Mouse (Mus musculus) forebrain, embryonic 16.5 days (tissue): ENCODE results near the gene Tor2a. TPM values are rescaled to one million over a fixed set of nuclear protein-coding genes. Genes with fewer than 3 reads are reported as not detected.
A peak's percentile ranks its signal among the peaks of the same experiment; 100 is the strongest.

Experiments used
- ATAC-seq: fragments of 200-750 bp; cut with Nextera tagmentation; 2 replicates; pipeline ENCODE4 v1.8.0; 2017; ENCODE audit warnings: mild to moderate bottlenecking, moderate library complexity
- H3K27ac ChIP-seq: fragments of 300-500 bp; sonication (generic); 2 replicates; pipeline ENCODE4 v1.5.1; 2014; ENCODE audit warnings: low read length, control low read depth
- H3K27me3 ChIP-seq: fragments of 300-500 bp; sonication (generic); replicated peaks from 2 replicates; pipeline ENCODE4 v1.6.1; 2014; ENCODE audit warnings: low read length; ENCODE audit not compliant: control insufficient read depth, insufficient read depth
- H3K36me3 ChIP-seq: fragments of 300-500 bp; sonication (generic); 2 replicates; pipeline ENCODE4 v1.6.1; 2014; ENCODE audit not compliant: control insufficient read depth, insufficient read depth
- H3K4me1 ChIP-seq: fragments of 300-500 bp; sonication (generic); replicated peaks from 2 replicates; pipeline ENCODE4 v1.6.1; 2014; ENCODE audit warnings: low read length; ENCODE audit not compliant: control insufficient read depth, insufficient read depth
- H3K4me2 ChIP-seq: fragments of 300-500 bp; sonication (generic); 2 replicates; pipeline ENCODE4 v1.6.1; 2014; ENCODE audit warnings: mild to moderate bottlenecking, low read length, control low read depth
- H3K4me3 ChIP-seq: fragments of 300-500 bp; sonication (generic); replicated peaks from 2 replicates; pipeline ENCODE4 v1.5.1; 2014; ENCODE audit warnings: mild to moderate bottlenecking, low read length, control low read depth
- H3K9ac ChIP-seq: fragments of 300-500 bp; sonication (generic); replicated peaks from 2 replicates; pipeline ENCODE4 v1.6.1; 2014; ENCODE audit warnings: low read depth, low read length, control low read depth
- H3K9me3 ChIP-seq: fragments of 300-500 bp; sonication (generic); 2 replicates; pipeline ENCODE4 v1.6.1; 2016; ENCODE audit warnings: low read length; ENCODE audit not compliant: control insufficient read depth
- WGBS: fragments of 180-500 bp; shearing (Covaris S2); extraction: QIAGEN DNeasy Blood & Tissue Kit; methylation state at CpG from one replicate; pipeline ENCODE4 v1.1.7; 2014; 5-methylcytosine and 5-hydroxymethylcytosine counted together
- polyA plus RNA-seq: library from polyadenylated mRNA; unstranded; fragments of >200 nt; fragmentation: Nextera tagmentation; extraction: Ambion mirVana; gene quantifications from 2 replicates; pipeline ENCODE4 v1.2.1, GENCODE M21; 2015

Tor2a gene
- polyA plus RNA-seq, 1 experiment from 2014 or later = 65.4 TPM

DNA sequence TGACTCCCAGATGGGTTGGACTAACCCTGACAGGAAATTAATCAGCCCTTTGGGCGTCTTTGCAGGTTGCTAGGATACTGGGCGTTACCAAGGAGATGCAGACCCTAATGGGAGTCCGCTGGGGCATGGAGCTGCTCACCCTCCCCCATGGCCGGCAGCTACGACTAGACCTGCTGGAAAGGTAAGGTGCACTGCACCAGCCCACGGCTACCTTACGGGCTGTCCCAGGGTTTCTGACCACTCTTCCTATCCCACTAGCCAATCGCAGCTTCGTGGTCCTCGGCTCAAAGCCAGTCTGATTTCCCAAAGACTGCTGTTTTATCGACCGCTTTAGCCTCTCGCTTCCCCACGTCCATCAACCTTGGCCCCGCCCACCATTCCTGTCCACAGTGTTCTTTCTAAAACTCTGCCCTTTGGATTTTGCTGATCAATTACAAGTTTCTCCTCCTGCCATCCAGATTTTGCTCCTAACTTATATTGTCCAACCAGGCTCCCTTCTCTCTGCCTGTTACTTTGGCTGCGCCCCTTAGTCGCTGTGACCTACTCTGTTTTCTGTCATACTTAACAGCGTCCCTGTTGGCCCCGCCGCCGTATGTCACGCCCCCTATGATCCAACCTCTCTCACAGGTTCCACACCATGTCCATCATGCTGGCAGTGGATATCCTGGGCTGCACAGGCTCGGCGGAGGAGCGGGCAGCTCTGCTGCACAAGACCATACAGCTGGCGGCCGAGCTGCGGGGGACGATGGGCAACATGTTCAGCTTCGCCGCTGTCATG, 6.0 kb upstream of the Tor2a start:
- Histone ChIP-seq H3K4me2 (peak overlapping the region; percentile 48), H3K9me3 (no peaks in the 10 kb centered on the region), H3K4me1 (peaks cover 8% of the 10 kb centered on the region), H3K27ac (no peak overlapping the region; the same call in 1 of the 2 replicates), H3K9ac (peak overlapping the region; percentile 30; the same call in 1 of the 2 replicates), H3K36me3 (peaks cover 18% of the 10 kb centered on the region; the same call in 1 of the 2 replicates), H3K27me3 (no peaks in the 10 kb centered on the region), H3K4me3 (peak overlapping the region; percentile 18)
- peak; percentile 71 for ATAC-seq
- WGBS = 4% methylated on average over 31 of the region's 31 CpGs

GRCm38 (mm10) chr2:32751665-32752033, 5.4 kb upstream of the Tor2a start:
- Histone ChIP-seq H3K36me3 (peaks cover 18% of the 10 kb centered on the region; the same call in 1 of the 2 replicates), H3K4me2 (peak overlapping the region; percentile 48), H3K4me1 (peaks cover 8% of the 10 kb centered on the region), H3K27ac (no peak overlapping the region), H3K9ac (0 out of 2 replicates have a peak overlapping the region, but pooled peaks have one; percentile 19), H3K27me3 (no peaks in the 10 kb centered on the region), H3K9me3 (no peaks in the 10 kb centered on the region), H3K4me3 (peak overlapping the region; percentile 18)
- WGBS = 24% methylated on average over 8 of the region's 10 CpGs
- no peak for ATAC-seq

DNA sequence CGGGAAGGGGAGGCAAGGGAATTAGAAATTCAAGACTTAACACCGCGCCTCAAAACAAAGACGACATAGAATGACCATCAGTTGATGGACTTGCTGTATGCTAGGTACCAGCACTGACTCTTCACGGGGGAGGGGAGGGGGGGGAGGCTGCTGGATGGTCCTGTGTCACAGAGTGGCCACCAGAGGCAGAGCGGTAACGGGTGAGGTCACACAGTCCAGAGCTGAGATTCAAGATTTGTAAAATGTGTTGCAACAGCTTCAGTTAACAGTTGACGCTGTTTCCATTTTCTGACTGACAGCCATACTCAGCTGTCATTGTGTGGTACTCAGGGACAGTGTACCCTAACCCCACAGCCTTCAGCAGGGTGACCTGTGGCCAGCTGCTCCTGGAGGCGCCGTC, 4.9 kb upstream of the Tor2a start:
- WGBS = 67% methylated on average over 10 of the region's 10 CpGs
- Histone ChIP-seq H3K4me1 (peaks cover 8% of the 10 kb centered on the region), H3K4me3 (no peak overlapping the region), H3K27ac (no peak overlapping the region), H3K9me3 (no peaks in the 10 kb centered on the region), H3K36me3 (peaks cover 15% of the 10 kb centered on the region; the same call in 1 of the 2 replicates), H3K4me2 (no peak overlapping the region), H3K27me3 (no peaks in the 10 kb centered on the region), H3K9ac (no peak overlapping the region)
- no peak for ATAC-seq

DNA sequence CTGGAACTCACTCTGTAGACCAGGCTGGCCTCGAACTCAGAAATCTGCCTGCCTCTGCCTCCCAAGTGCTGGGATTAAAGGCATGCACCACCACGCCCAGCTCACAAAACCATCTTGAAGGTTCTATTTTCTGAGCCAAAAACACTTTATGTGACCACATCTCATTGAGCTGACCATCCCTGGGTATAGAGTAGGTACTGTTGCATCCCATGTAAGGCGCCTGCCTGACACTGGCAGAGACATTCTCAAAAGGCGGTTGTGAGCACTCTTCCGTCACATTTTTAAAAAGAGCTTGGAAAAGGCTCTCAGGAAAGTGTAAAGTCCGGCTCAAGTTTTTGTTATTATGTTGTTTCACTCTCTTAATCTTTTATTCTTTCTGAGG, 369 bp upstream of the Tor2a start:
- Histone ChIP-seq H3K36me3 (peaks cover 14% of the 10 kb centered on the region), H3K27me3 (no peaks in the 10 kb centered on the region), H3K4me2 (peak overlapping the region; percentile 26; the same call in 1 of the 2 replicates), H3K4me1 (peaks cover 17% of the 10 kb centered on the region), H3K9ac (no peak overlapping the region), H3K9me3 (no peaks in the 10 kb centered on the region), H3K4me3 (peak overlapping the region; percentile 79; the same call in 1 of the 2 replicates), H3K27ac (no peak overlapping the region)
- peak; percentile 44 for ATAC-seq
- 16% methylated on average over 5 of the region's 6 CpGs for WGBS

GRCm38 (mm10) chr2:32758503-32758902, 1.5 kb downstream of the Tor2a start:
- Histone ChIP-seq H3K4me1 (peaks cover 17% of the 10 kb centered on the region), H3K9me3 (no peaks in the 10 kb centered on the region), H3K9ac (no peak overlapping the region; the same call in 1 of the 2 replicates), H3K27me3 (no peaks in the 10 kb centered on the region), H3K36me3 (peaks cover 14% of the 10 kb centered on the region), H3K27ac (no peak overlapping the region), H3K4me3 (no peak overlapping the region), H3K4me2 (no peak overlapping the region)
- no peak for ATAC-seq
- 84% methylated on average over 8 of the region's 8 CpGs for WGBS

- no peak overlapping the region for H3K27ac ChIP-seq
- no peak overlapping the region for H3K4me2 ChIP-seq
- H3K9me3 ChIP-seq = no peaks in the 10 kb centered on the region
- H3K9ac ChIP-seq = no peak overlapping the region
- H3K36me3 ChIP-seq = peaks cover 14% of the 10 kb centered on the region
- no peak overlapping the region for H3K4me3 ChIP-seq
- H3K27me3 ChIP-seq = no peaks in the 10 kb centered on the region
- no peak for ATAC-seq
- peaks cover 17% of the 10 kb centered on the region for H3K4me1 ChIP-seq
- WGBS = 67% methylated on average over 2 of the region's 2 CpGs
These were observed 2.0 kb downstream of the Tor2a start for GRCm38 (mm10) chr2:32759001-32759400.

GRCm38 (mm10) chr2:32761361-32761760, 4.3 kb downstream of the Tor2a start:
- H3K4me3 ChIP-seq = no peak overlapping the region
- WGBS = 89% methylated on average over 14 of the region's 14 CpGs
- H3K9ac ChIP-seq = no peak overlapping the region
- no peak overlapping the region for H3K27ac ChIP-seq
- peaks cover 17% of the 10 kb centered on the region for H3K4me1 ChIP-seq
- no peak for ATAC-seq
- H3K36me3 ChIP-seq = peaks cover 8% of the 10 kb centered on the region
- H3K27me3 ChIP-seq = no peaks in the 10 kb centered on the region
- H3K4me2 ChIP-seq = no peak overlapping the region
- no peaks in the 10 kb centered on the region for H3K9me3 ChIP-seq

DNA sequence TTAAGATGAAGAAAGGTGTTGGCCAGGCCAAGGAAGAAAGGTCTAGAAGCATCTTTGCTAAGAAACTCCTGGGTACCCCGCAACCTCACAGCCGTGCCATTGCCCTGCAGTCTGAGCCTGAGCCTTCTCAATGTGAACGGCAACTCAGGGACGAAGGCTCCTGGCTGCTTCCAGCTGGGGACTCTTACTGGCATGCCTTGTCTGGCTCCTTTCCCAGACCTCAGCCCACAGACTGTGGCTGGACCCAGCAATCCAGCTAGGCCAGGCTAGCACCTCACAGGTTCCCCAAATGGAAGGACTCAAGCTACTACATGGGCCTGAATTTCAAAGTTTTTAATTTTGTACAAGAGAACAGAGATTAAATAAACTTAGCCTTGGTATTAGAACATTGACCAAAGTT, 4.8 kb downstream of the Tor2a start:
- Histone ChIP-seq H3K9me3 (no peaks in the 10 kb centered on the region), H3K27ac (no peak overlapping the region), H3K27me3 (no peaks in the 10 kb centered on the region), H3K36me3 (peaks cover 8% of the 10 kb centered on the region), H3K9ac (no peak overlapping the region), H3K4me3 (no peak overlapping the region), H3K4me2 (no peak overlapping the region), H3K4me1 (peaks cover 17% of the 10 kb centered on the region)
- ATAC-seq = no peak
- 77% methylated on average over 4 of the region's 4 CpGs for WGBS

DNA sequence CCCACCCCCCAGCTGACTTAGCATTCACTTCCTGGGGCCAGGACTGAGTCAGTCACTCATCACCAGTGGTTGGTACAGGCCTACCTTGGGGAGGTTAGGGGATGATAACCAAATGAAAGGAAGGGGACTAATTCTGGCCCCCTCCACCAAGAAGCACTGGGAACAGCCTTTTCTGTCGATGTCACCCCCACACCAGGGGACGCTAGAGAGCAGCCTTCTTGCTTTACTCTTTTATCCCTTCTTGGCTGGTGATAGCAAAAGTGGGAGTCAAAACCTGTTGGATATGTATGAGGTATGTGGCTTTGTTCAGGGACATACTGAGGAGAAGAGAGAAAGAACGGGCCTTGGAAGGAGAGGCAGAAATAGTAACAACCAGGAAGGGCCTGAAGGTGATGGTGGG, 6.3 kb downstream of the Tor2a start:
- H3K4me3 ChIP-seq = no peak overlapping the region
- no peak overlapping the region for H3K27ac ChIP-seq
- H3K9ac ChIP-seq = no peak overlapping the region
- ATAC-seq = no peak
- H3K9me3 ChIP-seq = no peaks in the 10 kb centered on the region
- WGBS = 86% methylated on average over 3 of the region's 3 CpGs
- peaks cover 13% of the 10 kb centered on the region for H3K4me1 ChIP-seq
- H3K36me3 ChIP-seq = peaks cover 8% of the 10 kb centered on the region
- no peaks in the 10 kb centered on the region for H3K27me3 ChIP-seq
- H3K4me2 ChIP-seq = no peak overlapping the region
